Mouse (Mus musculus) liver, embryonic 14.5 days (tissue): ENCODE results near the gene BC037034.

Source experiments
- CTCF ChIP-seq: IDR thresholded peaks from 2 replicates; pipeline ENCODE4 v1.5.1; 2016; ENCODE audit warnings: antibody characterized with exemption, low read depth, control low read depth
- EP300 ChIP-seq: IDR thresholded peaks from 2 replicates; pipeline ENCODE4 v1.6.1; 2016; ENCODE audit warnings: antibody characterized with exemption, low read depth

GRCm38 (mm10) chr5:138262582-138263240 lies 1.1 kb downstream of the BC037034 start:
- peak; percentile 16; the same call in 1 of the 2 replicates for TF ChIP-seq CTCF
- no peak for TF ChIP-seq EP300
